Mouse (Mus musculus): ENCODE measurements around the gene Krt75. TPM values are rescaled to one million over a fixed set of nuclear protein-coding genes. Genes with fewer than 3 reads are reported as not detected.

Gene Krt75
- 0.04 and 0.21 TPM in 2 replicates for polyA plus RNA-seq (2012; rRNA removed)

DNA sequence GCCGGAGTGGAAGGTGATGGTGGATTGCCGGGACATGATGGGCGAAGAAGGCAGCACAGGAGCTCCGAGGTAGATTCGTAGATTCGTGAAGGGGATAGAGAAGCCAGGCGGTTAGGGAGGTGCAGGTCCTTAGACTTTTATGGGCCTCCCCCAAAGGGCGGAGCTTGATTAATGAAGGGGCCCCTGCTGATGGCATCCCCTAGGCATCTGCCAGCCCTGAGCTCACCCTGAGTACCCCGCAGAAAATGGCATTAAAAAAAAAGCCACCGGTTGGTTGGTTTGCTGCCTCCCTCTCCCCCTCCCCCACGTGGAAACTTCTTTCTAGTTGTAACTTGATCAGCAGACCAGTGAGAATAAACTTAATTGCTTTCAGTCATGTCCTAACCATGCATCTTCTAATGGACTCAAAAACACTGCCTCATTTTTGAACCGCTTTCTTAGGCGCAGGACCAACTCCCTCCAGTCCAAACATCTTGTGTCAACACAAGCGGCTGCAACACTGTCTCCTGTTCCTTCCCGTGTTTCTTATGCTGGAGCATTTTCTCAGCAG, at the start of gene Krt75:
TSS of gene Krt75 (minus strand) at position 109 of the 550 bp plus-strand sequence.

DNA sequence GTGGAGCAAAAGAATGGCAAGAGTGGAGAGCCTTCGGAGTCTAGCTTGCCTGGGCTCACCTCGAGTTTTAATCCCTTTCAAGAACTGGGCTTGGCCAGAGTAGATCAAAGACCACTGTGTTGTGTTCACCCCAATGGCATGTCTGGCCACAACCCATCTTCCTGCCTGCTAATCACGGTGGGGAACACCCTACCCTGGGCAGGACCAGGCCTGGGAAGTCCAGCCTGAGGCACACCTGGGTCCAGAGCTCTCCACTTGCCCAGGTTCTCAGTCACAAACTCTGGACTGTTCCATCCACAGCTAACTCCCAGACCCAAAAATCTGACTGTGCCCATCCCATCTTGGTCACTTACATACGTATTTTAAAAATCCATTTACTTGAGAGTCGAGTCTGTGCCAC, 10.9 kb downstream of the Krt75 start, which contains the start of gene Krt90:
TSS of gene Krt90 (minus strand) at position 101 of the 400 bp plus-strand sequence.

DNA sequence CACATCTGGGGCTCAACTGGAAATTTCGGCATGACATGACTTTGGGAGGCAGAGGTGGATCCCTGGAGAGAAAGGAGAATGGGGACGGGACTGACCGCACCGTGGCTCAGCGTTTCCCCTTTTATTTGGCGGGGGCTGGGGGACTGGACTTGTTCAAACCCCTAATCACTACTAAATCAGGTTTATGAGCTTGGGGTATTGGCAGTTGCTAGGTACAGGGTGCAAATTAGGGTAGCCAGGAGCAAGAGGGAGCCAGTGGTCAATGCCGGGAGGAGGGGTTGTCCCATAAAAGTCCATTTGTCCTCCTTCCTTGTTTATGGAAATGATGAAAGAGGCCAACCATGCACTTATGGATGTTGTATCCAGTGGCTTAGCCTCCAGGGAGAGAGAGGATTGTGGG, 23.1 kb downstream of the Krt75 start, which contains the start of gene Krt82:
TSS of gene Krt82 (minus strand) at position 101 of the 400 bp plus-strand sequence.

DNA sequence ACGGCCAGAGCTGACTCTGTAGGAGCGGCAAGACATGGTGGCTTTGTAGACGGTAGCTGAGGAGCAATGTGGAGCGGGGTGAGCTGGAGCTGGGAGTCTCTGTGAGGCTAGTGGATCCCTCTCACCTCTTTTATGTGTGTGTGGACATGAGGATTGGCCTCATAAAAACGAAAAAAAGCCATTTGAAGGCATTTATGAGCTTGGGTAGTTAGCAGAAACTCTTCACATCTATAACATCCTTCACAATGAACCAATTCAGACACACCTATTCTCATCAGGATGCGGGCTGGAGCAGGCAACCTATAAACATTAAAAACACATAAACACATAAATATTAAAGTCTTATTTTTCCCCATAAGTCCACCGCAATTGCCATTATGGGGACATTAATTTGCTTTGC, 41.0 kb downstream of the Krt75 start, which contains the start of gene Krt84:
TSS of gene Krt84 (minus strand) at position 101 of the 400 bp plus-strand sequence.

DNA sequence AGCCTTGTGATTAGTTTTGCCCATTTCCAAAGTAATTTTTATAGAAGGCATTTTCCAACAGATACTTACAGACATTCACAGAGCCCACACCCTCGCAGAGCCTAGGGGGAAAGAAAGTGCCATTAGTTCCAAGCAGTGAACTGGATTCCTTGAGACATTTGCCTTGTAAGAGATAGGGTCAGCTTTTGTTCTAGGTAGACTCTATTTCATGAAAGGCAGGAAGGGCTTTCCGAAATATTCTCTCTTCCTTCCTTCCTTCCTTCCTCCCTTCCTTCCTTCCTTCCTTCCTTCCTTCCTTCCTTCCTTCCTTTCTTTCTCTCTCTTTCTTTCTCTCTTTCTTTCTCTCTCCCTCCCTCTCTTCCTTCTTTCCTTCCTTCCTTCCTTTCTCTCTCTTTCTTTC, 56.5 kb downstream of the Krt75 start, which contains the start of gene Gm49425:
TSS of gene Gm49425 (minus strand) at position 101 of the 400 bp plus-strand sequence.

Other genes starting within 250 kb of the Krt75 start
- gene Krt80, start 203.7 kb downstream of the Krt75 start, polyA plus RNA-seq (2012; rRNA removed), result 0.15 and 0.64 TPM in 2 replicates
- 0.80 and 4.7 TPM in 2 replicates for gene Krt7, start 162.9 kb downstream of the Krt75 start, polyA plus RNA-seq (2012; rRNA removed)
- gene Krt87, start 135.1 kb downstream of the Krt75 start, polyA plus RNA-seq (2012; rRNA removed), result 0.09 and 0.35 TPM in 2 replicates
- gene Krt88, start 126.2 kb downstream of the Krt75 start, polyA plus RNA-seq (2012; rRNA removed), result not detected in 2 replicates
- gene Krt81, start 110.2 kb downstream of the Krt75 start, polyA plus RNA-seq (2012; rRNA removed), result not detected in 2 replicates
- gene Krt86, start 100.4 kb downstream of the Krt75 start, polyA plus RNA-seq (2012; rRNA removed), result not detected in 2 replicates
- 0.05 TPM in 1 of 2 replicates, not detected in the other for gene Krt83, start 82.4 kb downstream of the Krt75 start, polyA plus RNA-seq (2012; rRNA removed)
- not detected in 2 replicates for gene Gm49425, start 56.6 kb downstream of the Krt75 start, polyA plus RNA-seq (2012; rRNA removed)
- 0.04 TPM in 1 of 2 replicates, not detected in the other for gene Krt84, start 41.1 kb downstream of the Krt75 start, polyA plus RNA-seq (2012; rRNA removed)
- not detected in 2 replicates for gene Krt82, start 23.2 kb downstream of the Krt75 start, polyA plus RNA-seq (2012; rRNA removed)
- gene Krt90, start 11.0 kb downstream of the Krt75 start, polyA plus RNA-seq (2012; rRNA removed), result 0.05 and 0.08 TPM in 2 replicates
- not detected in 2 replicates for gene Gm5414, start 54.3 kb upstream of the Krt75 start, polyA plus RNA-seq (2012; rRNA removed)
- not detected in 2 replicates for gene Gm5478, start 73.5 kb upstream of the Krt75 start, polyA plus RNA-seq (2012; rRNA removed)
- gene Krt6b, start 106.4 kb upstream of the Krt75 start, polyA plus RNA-seq (2012; rRNA removed), result not detected in 2 replicates
- gene Krt6a, start 120.4 kb upstream of the Krt75 start, polyA plus RNA-seq (2012; rRNA removed), result 0.02 and 0.88 TPM in 2 replicates
- 5.6 and 59.9 TPM in 2 replicates for gene Krt5, start 139.0 kb upstream of the Krt75 start, polyA plus RNA-seq (2012; rRNA removed)
- 0.04 and 0.24 TPM in 2 replicates for gene Krt71, start 169.2 kb upstream of the Krt75 start, polyA plus RNA-seq (2012; rRNA removed)
- 0.15 TPM in 1 of 2 replicates, not detected in the other for gene Krt72, start 212.6 kb upstream of the Krt75 start, polyA plus RNA-seq (2012; rRNA removed)
- 0.76 and 0.79 TPM in 2 replicates for gene Krt73, start 228.4 kb upstream of the Krt75 start, polyA plus RNA-seq (2012; rRNA removed)
- gene Krt2, start 244.3 kb upstream of the Krt75 start, polyA plus RNA-seq (2012; rRNA removed), result not detected in 2 replicates